Mouse (Mus musculus): ENCODE results near the gene Gm28042. TPM values are rescaled to one million over a fixed set of nuclear protein-coding genes. Genes with fewer than 3 reads are reported as not detected.
A peak's percentile ranks its signal among the peaks of the same experiment; 100 is the strongest.

The Gm28042 gene
- under 1 TPM; 0.74 to 0.93 TPM for total RNA-seq (2021)

DNA sequence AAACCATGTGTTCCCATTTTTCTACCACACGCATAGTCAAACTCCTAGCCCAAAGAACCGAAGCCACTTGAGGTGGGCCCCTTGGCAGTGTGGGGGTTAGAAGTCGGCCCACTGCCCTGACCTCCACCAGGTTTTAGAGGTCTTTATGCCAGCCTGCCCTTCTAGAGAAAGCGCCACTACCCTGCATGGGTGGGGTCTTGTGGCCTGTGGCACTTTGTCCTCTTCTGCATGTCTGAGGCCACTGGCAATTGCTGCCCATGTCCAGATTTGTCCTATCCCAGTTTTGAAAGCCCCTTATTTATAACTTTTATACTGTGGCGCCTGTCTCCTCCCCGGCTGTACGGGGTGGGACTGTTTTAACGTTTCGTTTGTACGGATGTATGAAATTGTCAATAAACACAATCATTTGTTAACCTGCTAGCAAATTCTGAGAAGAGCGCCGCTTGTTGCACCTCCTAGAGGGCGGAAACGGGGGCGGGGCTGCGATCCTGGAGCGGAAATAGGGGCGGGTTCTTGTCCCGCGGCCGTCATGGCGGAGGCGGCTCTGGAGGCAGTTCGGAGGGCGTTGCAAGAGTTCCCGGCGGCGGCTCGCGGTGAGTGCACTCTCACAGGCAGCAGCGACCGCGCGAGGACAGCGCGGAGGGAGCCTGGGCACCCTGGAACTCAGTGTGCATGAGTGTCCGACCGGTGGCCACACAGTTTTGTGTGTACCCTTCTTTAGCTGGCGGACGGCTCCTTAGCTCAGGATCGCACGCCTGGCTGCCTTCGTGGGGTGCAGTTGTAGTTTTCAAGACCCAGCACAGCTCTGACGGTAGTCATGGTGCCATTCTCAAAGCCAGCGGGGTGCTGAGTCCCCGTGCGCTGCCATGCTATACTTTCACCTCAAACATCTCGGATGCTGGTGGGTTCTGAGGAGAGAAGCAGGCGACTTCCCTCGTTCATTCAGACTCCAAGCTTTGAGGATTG, at the start of gene Gm28042, which contains the start of gene Jmjd7:
Gene Gm28042 (plus strand): TSS at position 510 of the 966 bp plus-strand sequence.
Gene Jmjd7 (plus strand): TSS at position 500 of the 966 bp plus-strand sequence.
- peak; percentile 95 to 96 for DNase-seq
- intact Hi-C loops (cut with DNase I), result no loop called here

DNA sequence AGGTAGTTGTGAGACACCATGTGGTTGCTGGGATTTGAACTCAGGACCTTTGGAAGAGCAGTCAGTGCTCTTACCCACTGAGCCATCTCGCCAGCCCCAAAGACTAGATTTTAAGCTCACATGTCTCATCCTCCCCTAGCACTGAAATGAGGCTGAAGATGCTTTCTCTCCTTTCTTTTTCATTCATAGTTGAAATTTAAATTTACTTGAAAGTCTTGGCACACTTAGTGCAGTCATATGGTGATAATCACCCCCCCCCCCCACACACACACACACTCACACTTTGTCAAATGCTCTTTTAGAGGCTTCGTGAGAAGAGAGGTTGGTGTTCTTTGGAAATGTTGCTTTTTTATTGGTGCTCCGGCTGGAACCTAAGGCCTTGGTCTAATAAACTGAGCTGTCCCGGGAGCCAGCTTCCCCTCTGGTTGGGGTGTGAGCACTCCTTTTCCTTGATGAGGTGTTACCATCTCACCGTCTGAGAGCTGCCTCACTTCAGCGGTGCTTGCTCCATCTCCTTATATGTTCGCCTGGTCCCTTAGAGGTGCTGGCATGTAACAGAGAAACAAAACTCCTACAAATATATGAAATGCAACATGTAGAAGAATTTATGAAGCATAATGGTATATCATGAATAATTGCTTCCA, 46.8 kb upstream of the Gm28042 start:
- DNase-seq, result no peak
- intact Hi-C loops (cut with DNase I), result no loop called here

DNA sequence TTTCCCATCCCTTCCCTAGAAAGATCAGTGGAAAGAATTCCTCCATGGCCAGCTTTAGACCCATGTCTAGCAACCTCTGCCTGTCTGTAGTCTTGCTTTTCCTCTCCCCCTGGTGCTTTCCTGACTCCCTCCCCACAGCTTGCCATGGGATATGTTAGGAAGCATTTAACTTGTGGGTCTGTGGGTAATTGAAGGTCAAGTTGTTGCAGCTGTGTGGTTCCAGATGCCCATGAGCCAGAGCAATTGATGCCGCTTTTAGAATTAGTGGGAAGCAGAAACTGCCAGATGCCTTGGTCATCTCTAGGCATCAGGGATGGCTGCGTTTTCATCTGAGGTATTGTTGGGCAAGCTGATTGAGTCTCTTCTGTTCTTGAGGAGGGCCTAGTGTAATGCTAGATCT, 45.7 kb upstream of the Gm28042 start:
- intact Hi-C loops (cut with DNase I), result no loop called here
- DNase-seq, result no peak

DNA sequence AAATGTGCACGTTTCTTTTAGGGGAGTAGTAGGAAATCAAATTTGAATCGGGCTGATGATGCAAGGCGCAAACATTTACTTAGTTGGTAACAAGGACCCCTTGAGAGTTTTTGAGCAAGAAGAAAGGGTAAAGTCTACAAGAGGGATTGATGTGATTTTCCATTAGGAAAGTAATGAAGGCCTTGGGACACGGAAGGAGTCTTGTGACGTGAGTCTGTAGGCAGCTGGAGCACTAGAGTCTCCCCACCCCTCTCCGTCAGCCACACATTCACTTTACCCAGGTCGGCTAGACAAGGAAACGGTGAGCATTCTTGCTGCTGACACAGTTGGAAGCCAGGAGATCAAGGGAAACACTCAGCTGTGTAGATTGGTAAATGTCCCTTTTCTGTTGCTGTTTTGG, 41.4 kb upstream of the Gm28042 start:
- DNase-seq, result no peak
- intact Hi-C loops (cut with DNase I), result no loop called here

DNA sequence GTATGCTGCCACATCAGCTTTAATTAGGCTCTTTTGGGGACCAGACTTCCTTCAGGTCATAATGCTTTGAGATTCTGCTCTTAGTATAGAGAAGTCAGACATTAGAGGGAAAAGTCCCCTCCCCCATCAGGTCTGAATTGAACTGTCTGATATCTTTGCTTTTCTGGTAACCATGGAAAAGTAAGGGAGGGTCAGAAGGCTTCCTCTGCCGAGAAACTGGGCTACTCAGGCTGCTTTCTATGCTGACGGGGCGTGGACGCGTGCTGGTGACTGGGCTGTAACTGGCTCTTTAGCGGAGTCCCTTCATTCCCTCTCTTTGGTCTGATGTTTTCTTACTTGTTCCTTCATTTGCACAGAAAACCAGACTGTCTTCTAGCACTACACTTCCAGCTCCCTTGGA, 40.9 kb upstream of the Gm28042 start:
- no peak for DNase-seq

DNA sequence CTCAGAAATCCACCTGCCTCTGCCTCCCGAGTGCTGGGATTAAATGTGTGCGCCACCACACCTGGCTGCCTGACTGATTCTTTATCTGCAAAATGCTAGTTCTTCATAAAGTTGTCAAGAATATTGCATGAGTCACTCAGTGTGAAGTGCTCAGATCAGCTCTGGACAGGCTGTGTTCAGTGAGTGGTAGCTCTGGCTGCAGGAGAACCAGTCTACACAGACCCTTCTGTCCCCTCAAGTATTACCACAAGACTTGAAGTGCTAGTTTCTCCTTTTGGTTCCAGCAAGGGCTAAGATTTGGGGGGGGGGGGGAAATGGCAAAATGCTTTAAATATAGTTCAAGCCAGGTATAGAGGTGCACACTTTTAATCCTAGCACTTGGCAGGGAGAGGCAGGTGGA, 39.9 kb upstream of the Gm28042 start:
- DNase-seq, result no peak
- intact Hi-C loops (cut with DNase I), result no loop called here

More for the DNA sequence above, 40.9 kb upstream of the Gm28042 start:
- intact Hi-C loops (cut with DNase I), result no loop called here

DNA sequence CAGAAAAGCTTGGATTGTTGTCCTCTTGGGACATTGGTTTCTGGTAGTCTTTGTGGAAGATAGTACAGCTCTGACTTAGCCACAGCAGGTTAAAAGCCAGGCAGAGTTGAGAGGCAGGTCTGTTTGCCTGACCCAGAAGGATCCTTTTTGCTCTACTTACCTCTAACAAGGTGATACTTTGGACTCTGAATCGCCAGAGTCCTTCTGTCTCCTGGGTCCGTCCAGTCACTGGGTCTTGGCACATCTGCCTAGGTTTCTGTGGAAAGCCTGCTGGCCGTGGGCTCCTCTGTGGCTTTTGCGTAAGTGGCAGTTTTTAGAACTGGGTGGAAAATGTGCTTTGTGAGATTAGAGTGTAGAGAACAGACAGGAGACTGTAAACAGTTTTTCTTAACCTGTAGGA, 38.3 kb upstream of the Gm28042 start:
- intact Hi-C loops (cut with DNase I), result no loop called here
- DNase-seq, result no peak

DNA sequence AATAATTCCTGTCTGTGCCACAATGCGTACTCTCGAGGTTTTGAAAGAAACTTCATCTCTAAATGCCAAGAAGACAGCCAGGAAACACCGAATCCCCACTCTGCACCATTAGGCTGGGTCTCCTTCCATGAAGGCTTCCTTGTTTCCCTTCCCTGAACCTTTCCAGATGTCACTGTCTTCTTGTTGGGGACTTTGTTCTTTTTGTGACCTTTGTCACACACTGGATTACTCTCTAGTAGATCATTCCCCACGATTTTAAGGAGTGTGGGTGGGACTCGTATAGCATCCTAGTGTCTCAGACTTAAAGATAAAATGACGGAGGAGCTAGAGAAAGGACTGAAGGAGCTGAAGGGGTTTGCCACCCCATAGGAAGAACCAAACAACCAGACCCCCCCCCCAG, 36.4 kb upstream of the Gm28042 start:
- intact Hi-C loops (cut with DNase I), result no loop called here
- no peak for DNase-seq

DNA sequence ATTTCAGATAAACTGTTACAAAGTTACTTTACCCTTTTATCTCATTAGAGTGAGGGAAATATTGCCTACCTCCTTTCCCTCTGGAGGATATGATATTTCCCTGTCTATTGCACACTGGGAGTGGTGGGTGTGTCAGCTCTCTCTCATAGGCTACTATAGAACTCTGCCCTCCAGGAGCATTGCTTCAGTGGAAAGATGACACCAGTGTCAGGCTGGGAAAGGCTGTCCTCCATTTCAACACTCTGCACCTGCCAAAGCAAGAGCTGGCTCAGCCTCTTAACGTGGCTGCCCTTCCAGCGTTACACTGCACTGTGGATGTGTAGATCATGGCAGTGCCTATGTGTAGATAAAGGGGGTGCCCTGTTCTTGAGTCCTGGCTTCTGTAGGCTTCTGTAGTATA, 34.9 kb upstream of the Gm28042 start:
- intact Hi-C loops (cut with DNase I), result no loop called here

DNA sequence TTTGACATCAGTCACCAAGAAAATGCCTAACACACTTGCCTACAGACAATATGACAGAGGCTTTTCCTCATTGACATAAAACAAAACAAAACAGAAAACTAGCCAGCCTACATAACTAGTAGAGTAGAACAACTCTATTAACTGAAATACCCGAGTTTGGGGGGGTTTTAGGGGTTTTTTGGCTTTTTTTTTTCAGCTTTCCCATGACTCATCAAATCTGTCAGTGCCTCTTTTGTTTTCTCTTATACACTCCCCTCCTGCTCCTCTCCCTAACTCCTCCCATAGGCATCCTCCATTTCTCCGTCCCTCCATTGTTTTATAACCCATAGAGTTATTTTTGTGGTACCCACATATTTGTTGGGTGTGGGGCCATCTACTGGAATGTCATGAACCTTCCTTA, 33.8 kb upstream of the Gm28042 start:
- DNase-seq, result no peak
- intact Hi-C loops (cut with DNase I), result no loop called here

More for the DNA sequence above, 34.9 kb upstream of the Gm28042 start:
- no peak for DNase-seq

DNA sequence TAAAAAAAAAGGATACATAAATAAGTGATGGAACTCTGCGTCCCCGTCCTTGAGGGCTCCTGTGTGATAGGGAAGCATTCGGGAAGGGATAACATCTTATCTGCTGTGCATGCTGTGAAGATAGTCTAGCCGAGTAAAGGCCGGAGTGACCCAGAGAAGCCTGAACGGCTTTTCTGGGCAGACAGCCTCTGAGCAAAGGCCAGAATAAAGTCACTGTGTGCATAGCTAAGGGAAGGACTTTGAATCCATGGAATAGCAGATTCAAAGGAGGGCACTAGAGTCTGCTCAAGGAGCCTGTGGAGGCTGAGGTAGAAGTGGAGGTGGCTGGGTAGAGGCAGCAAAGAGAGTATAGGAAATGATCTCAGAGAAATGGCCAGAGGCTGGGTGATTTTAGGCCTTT, 32.5 kb upstream of the Gm28042 start:
- no peak for DNase-seq
- intact Hi-C loops (cut with DNase I), result loop anchor here (2.0 kb wide), 1 partner anchor 22 kb away; the partner anchor contains the start of gene Mapkbp1

DNA sequence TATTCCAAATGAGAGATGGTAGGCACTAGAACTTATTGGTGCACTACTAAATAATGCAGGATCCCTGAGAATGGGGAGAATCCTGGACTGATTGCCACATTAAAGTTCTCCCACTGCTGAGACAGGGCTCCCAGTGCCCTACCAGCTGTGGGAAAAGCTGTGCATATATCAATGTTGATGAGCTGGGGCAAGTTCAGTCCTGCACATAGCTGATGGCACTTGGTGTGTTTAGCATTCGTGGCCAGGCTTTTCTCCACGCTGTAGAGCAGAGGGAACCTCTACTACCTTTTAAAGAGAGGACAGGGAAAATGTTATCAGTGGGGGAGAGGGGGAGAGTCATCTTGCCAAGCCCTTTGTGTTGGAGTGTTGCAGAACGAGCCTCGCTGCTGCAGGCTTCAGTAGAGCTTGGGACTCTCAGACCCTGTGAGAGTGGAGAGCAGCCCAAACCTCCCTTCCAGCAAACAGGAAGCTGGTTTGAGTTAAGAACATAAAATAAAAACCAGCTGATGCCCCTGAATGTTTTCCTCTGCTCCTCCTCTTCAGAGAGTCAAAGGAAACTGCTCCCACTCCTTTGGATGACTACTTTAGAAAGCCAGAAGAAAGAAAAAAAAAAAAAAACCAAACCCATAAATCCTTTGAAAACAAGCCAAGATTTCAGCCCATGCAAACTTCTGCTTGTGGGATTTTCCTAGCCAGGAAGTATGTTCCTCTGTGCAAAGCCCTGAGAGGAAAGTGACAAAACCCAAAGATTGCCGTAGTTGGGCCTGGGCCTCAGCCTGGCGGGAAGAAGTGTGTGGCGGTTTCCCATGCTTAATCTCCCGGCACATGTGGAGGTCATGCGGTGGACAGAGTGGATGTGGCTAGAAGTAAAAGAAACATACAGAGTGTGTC, 31.7 kb upstream of the Gm28042 start:
- intact Hi-C loops (cut with DNase I), result loop anchor here (2.0 kb wide), 1 partner anchor 23 kb away; the partner anchor contains the start of gene Mapkbp1

DNA sequence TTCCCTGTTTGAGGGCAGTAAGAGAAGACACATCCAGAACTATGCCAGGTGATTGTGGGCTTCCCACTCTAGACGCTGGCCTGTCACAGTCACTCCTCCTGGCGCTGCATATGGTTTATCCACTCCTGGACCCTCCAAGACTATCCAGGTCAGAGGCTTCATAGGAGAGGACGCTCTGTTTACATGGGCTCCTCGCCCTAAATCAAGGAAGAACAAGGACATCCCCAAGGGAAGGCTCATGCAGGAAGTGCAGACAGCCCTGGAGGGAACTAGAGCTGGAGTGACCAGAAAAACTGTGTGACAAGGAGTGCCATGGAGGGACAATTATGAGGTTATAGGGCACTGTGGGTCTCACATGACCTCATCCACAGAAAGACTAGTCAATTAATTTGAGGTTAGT, 29.9 kb upstream of the Gm28042 start:
- no peak for DNase-seq
- intact Hi-C loops (cut with DNase I), result no loop called here

More for the DNA sequence above, 31.7 kb upstream of the Gm28042 start:
- DNase-seq, result peak; percentile 55 to 56

DNA sequence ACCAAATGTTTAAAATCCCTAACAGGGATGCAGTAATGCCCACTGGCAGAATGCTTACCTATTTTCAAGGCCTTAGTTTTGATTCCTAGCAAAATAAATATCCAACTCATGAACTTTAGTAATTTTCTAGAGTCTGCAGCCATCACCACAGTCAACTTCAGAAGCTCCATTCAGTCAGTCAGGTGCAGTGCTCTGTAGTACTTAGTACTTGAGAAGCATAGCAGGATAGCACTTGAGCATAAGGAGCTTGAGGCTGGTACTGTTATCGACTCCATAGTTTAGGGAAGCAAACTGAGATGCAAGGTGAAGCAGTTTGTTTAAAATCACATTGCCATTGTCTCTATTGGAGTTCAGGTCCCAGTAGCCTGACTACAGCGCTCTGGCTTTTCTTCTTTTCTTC, 27.6 kb upstream of the Gm28042 start:
- intact Hi-C loops (cut with DNase I), result no loop called here
- no peak for DNase-seq

DNA sequence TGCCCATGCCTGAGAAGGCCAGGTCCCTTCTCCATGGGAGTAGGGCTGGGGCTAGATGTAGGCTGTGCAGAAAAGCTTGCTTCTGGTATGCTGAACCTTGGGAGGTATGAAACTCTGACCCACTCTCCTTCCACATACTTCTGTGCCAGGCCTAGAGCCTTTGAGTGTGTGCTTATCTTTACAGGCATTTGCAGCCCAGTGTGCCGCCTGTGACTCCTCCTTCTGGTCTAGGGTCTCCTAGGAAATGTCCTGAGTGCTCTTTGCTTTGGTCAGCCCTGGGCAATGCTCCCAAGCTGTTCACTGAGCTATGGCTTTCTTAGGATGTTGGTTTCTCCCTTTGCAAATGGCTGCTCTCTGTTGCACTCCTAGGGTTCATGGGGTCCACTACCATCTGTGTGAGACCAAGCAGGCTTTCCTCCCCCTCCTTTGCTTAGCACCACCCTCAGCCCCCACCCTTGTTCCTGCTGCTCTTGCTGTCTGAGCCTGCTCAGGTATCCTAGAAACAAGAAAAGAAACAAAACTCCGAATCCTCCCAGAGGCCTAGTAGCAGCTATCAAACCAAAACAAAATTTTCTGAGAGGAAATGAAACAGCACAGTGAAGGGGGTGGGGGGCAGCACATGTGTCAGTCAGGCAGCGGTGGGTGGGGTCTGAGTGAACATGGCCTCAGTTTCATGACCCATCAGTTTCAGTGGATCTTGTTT, 26.3 kb upstream of the Gm28042 start:
- DNase-seq, result no peak
- intact Hi-C loops (cut with DNase I), result no loop called here

DNA sequence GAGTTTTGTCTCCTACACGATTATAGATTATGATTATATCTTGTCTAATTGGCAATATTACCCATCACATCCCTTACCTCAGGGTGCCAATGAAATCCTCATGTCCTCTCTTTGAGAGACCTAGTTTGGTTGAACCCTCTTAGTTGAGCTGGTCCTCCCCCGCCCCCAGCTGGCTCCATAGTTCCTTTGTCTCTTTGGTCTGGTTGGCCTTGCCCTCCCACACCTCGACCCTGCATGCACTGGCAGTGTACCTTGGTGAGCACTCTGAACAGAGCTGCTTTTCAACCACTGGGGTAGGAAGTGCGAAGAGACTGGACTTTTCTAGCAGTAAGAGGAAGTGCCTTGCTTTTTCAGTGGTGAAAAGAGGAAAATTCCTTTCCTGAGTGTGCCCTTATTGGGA, 25.3 kb upstream of the Gm28042 start:
- intact Hi-C loops (cut with DNase I), result no loop called here
- no peak for DNase-seq

DNA sequence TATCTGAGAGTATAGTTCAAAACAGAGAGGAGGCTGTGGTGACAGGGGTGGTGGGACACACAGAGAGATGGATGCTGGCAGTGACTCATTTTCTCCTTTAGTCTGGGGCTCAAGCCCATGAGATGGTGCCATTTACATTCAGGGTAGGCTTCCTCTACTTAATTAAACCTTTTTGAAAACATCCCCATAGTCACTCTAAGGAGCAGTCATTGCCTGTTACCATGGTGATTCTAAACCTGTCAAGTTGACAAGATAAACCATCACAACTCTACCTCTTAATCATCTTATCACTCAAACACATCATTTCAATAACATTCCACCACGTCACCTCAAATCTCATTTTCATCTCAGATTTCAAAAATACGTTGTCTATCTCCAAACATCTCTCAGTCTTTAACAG, 23.3 kb upstream of the Gm28042 start:
- intact Hi-C loops (cut with DNase I), result no loop called here
- DNase-seq, result no peak

DNA sequence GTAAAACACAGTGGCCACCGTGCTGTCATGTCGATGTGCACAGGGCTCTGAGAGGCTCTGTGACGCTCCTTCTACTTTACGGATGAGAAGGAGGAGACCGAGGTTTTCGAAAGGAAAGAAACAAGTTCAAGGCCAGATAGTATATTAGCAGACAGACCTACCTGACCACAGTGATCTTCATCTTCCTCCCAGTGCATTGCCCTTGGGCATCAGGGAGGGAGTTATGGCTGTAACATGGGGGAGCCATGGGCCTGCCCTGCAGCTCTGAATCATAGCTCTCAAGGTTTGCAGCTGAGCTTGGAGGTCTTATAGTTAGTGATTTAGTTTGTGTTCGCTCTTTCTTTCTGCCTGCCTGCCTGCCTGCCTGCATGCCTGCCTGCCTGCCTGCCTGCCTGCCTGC, 20.6 kb upstream of the Gm28042 start:
- no peak for DNase-seq
- intact Hi-C loops (cut with DNase I), result no loop called here

DNA sequence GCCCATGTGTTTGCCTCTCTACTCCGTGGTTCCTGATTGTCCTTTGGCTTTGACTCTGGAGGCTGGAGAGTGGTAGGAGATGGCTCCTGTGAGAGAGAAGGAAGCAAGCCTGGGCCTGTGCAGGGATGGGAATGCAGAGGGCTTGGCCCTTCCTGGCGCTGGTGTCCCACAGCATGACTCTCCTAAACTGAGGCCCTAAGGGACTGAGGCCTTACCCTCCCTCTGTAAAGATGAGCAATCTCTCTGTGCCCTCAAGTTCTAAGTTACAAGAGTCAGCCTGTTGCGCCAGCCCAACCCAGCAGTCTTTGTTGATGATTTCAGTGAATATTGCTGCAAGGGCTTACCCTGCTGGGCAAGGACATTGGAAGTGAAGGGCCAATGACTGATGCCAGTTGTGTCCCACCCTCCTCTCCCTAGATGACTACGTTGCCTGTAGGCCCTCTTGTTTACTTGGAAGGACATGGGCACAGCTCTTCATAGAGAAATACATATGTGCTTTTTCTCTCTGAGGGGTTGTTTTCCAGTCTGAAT, 19.5 kb upstream of the Gm28042 start:
- intact Hi-C loops (cut with DNase I), result no loop called here
- DNase-seq, result no peak

DNA sequence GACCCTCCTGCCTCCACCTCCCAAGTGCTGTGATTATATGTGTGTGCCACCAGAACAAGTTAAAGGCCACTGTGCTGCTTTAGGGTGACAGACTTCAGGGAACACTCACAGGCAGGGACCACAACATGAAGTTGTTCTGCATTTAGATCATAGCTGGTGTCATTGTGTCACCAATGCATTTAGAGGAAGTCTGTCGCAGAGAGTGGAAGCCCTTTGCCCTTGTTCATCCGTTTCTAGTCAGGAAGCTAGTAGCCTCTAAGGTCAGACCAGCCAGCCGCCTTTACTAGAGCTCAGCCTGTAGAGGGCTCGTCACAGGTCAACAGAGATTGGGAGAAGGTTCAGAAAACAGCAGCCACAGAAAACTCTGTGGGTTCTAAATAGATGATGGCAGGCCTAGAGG, 18.6 kb upstream of the Gm28042 start:
- intact Hi-C loops (cut with DNase I), result no loop called here

More for the DNA sequence above, 18.6 kb upstream of the Gm28042 start:
- no peak for DNase-seq
